Mouse (Mus musculus) adrenal gland, postnatal 14 days (tissue): ENCODE measurements around the gene Olfr924. TPM values are rescaled to one million over a fixed set of nuclear protein-coding genes. Genes with fewer than 3 reads are reported as not detected.
"Not testable (repeated sequence)": the region's sequence is repeated elsewhere in the genome, so short reads cannot be mapped to it uniquely, and the experiment has no call there.

Experiments
- DNase-seq: peaks from one replicate; pipeline ENCODE4 v3.0.0; 2021; ENCODE audit warnings: mixed read lengths
- long read RNA-seq, 2 experiments: library from polyadenylated mRNA; stranded (forward); transcript quantifications; one replicate each; pipeline ENCODE4 v2.0.0; 2021
- total RNA-seq: library from RNA; stranded (reverse); gene quantifications from 2 replicates; pipeline ENCODE4 v1.2.3, GENCODE M21; 2021

Gene Olfr924
- not detected in 2 replicates for total RNA-seq
- long read RNA-seq, experiment 1 = 0 reads
- long read RNA-seq, experiment 2 = 0 reads

- DNase-seq = no peak
Measured at GRCm38 (mm10) chr9:38844149-38844548, at the start of gene Olfr924. Gene Olfr924 (plus strand): TSS chr9:38844449.

DNA sequence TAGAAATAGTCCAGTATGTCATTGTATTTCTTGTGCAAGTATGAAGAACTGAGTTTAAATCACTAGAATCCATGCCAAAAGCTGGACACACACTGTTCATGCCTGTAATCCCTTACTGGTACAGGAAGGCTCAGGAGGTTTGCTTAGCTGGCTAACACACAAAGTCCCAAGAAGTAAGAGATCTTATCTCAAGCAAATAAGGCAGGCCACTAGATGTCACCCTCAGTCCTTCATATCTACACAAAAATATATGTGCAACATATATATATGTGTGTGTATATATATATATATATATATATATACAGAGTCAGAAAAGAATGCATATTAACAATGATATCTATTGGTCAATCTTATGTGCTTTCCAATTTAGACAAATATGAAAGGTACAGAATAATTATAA is 38.6 kb upstream of the Olfr924 start:
- DNase-seq = no peak

DNA sequence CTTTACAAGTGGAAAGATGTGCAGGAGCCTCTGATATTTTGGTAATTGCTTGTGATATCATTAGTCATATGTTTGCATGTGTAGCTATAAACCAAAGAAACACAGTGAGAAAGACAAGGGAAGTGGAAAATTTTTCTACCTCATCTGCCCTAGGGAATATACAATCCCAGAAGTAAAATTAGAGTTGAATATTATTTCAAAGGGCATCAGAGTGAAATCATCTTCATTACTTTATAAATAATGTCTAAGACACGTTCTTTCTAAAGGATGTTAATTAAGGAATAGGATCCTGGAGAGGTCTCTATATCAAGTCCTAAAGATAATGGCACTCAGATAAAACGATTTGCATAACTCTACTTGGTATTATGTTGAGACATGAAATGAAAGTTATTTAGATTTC is 29.9 kb upstream of the Olfr924 start, which contains the start of gene Olfr922:
Gene Olfr922, plus strand, starts transcription at position 301 of the 400 bp plus-strand sequence.
- DNase-seq = no peak

DNA sequence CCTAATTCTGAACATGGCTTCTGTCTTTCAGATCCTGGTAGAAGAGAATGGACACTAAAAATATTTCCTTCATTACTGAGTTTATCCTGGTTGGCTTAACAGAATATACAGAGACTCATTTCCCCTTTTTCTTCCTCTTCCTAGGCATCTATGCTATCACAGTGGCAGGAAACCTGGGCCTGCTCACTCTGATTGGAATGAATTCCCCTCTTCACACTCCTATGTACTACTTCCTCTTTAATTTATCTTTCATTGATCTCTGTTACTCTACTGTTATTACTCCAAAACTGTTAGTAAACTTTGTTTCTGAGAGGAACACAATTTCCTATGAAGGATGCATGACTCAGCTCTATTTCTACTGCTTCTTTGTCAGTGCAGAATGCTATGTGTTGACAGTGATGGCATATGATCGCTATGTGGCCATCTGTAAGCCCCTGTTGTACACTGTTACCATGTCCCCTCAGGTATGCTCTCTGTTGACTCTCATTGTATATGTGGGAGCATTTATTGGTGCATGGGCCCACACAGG is 28.7 kb upstream of the Olfr924 start:
- no peak for DNase-seq

GRCm38 (mm10) chr9:38826245-38826644 is 18.0 kb upstream of the Olfr924 start, which contains the start of gene Olfr923:
Gene Olfr923 (plus strand): TSS chr9:38826545.
- DNase-seq = no peak

DNA sequence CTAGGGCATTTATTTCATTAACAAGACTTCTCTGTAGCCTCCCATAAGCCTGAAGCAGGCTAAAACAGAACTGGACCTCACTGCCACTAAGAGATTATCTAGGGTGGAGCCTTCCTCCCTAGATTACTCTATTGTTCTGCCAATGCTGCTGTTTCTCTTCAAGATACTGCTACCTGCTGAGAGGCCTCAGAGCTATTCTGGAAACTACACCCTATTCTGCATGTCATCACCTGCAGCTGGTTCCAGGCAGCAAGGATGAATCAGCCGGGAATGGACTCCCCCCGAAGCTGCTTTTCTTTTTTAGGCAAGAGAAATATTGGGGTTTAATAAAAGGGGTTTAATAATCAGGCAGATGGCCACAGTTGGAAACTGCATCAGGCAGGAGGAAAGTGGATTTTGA is 11.2 kb upstream of the Olfr924 start:
- DNase-seq = no peak

- DNase-seq = no peak
Measured at GRCm38 (mm10) chr9:38854760-38855159, 10.5 kb downstream of the Olfr924 start, which contains the start of gene Olfr26. Gene Olfr26 (plus strand): TSS chr9:38855060.

DNA sequence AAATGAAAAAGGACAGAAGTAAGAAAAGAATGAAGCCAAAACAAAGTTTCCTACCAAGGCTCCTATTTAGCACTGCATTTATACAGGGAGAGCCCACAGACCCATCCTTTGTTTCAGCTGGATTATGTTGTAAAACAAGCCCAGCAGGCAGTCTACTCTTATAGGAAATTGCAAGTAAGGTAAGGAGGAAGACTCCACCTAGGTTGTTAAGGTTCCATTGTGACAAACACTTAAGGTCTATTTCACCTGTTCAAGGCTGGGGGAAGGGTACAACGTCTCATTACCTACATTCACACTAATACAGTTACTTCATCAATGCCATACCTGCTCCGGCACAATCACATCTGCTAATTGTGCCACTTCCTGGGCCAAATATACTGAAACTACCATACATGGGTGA is 30.6 kb downstream of the Olfr924 start:
- not testable (repeated sequence) for DNase-seq

- no peak for DNase-seq
Measured at GRCm38 (mm10) chr9:38876826-38877225, 32.6 kb downstream of the Olfr924 start, which contains the start of gene Olfr926. Gene Olfr926 (plus strand): TSS chr9:38877126.

Other genes starting within 250 kb of the Olfr924 start
- gene Olfr914, start 239.3 kb upstream of the Olfr924 start, total RNA-seq = not detected in 2 replicates
- gene Olfr916, start 184.6 kb upstream of the Olfr924 start, total RNA-seq = not detected in 2 replicates
- not detected in 2 replicates for gene Olfr917, start 178.6 kb upstream of the Olfr924 start, total RNA-seq
- not detected in 2 replicates for gene Olfr918, start 169.8 kb upstream of the Olfr924 start, total RNA-seq
- gene Olfr919, start 140.8 kb upstream of the Olfr924 start, total RNA-seq = not detected in 2 replicates
- gene Vwa5a, start 126.2 kb upstream of the Olfr924 start, total RNA-seq = 35.2 and 35.3 TPM in 2 replicates
- 0.11 and 0.26 TPM in 2 replicates for gene Olfr920, start 92.2 kb upstream of the Olfr924 start, total RNA-seq
- gene Olfr921, start 71.4 kb upstream of the Olfr924 start, total RNA-seq = not detected in 2 replicates
- gene Olfr922, start 29.8 kb upstream of the Olfr924 start, total RNA-seq = not detected in 2 replicates
- not detected in 2 replicates for gene Olfr923, start 17.9 kb upstream of the Olfr924 start, total RNA-seq
- gene Olfr26, start 10.6 kb downstream of the Olfr924 start, total RNA-seq = not detected in 2 replicates
- gene Olfr926, start 32.7 kb downstream of the Olfr924 start, total RNA-seq = not detected in 2 replicates
- not detected in 2 replicates for gene Olfr930, start 85.4 kb downstream of the Olfr924 start, total RNA-seq
- 0.19 and 0.38 TPM in 2 replicates for gene Olfr933, start 127.9 kb downstream of the Olfr924 start, total RNA-seq
- gene Olfr934, start 143.9 kb downstream of the Olfr924 start, total RNA-seq = not detected in 2 replicates
- gene Olfr935, start 155.2 kb downstream of the Olfr924 start, total RNA-seq = not detected in 2 replicates
- gene Olfr146, start 178.9 kb downstream of the Olfr924 start, total RNA-seq = not detected in 2 replicates
- gene Olfr937, start 220.5 kb downstream of the Olfr924 start, total RNA-seq = not detected in 2 replicates
- gene Olfr938, start 234.4 kb downstream of the Olfr924 start, total RNA-seq = not detected in 2 replicates